Comparison of ENCODE assay signal across 14 mouse cellular contexts in genomic region chr9:79608062-79608531, GRCm38 (mm10).
DNase-seq lines count a peak whose midpoint lies in the region; ATAC-seq and TF ChIP-seq lines count a peak whose summit lies in the region.
"Had no signal": no experiment of that assay in that cellular context is flagged by ENCODE, and none has a peak within 500 bp of the region (broad histone marks: within the 10 kb centered on the region; RNA-seq: fewer than 3 reads in every experiment).

No protein-coding gene starts in this region.

- no peaks in the 10 kb centered on the region for H3K27me3 ChIP-seq in kidney, postnatal 0 days (ENCODE audit: insufficient read depth, low read length)

- H3K27ac ChIP-seq in kidney, postnatal 0 days, result no peak overlapping the region
- H3K27ac ChIP-seq in embryonic fibroblast, embryonic 13.5 days (ENCODE audit: insufficient read depth, low read length), result peak overlapping the region; percentile 93
- H3K27ac ChIP-seq: hindbrain, embryonic 10.5 days had no signal

- H3K9ac ChIP-seq in kidney, postnatal 0 days (ENCODE audit: low read depth, low read length), result no peak overlapping the region

- H3K4me3 ChIP-seq in kidney, postnatal 0 days (replicated peaks; ENCODE audit: low read depth, low read length), result no peak overlapping the region
- no peak overlapping the region for H3K4me3 ChIP-seq in embryonic fibroblast, embryonic 13.5 days (ENCODE audit: insufficient read depth, low read length)
- H3K4me3 ChIP-seq: hindbrain, embryonic 10.5 days had no signal

- 62% methylated on average over 4 of the region's 4 CpGs for WGBS in kidney, postnatal 0 days

- TF ChIP-seq CTCF in kidney, postnatal 0 days (IDR thresholded peaks at IDR 0.05; ENCODE audit: low read depth), result peak; percentile 35
- no peak for TF ChIP-seq CTCF in embryonic fibroblast, embryonic 13.5 days (IDR thresholded peaks at IDR 0.05; ENCODE audit: borderline replicate concordance, insufficient read depth, low read length)

- no peaks in the 10 kb centered on the region for H3K9me3 ChIP-seq in kidney, postnatal 0 days (replicated peaks; ENCODE audit: low read length)
- H3K9me3 ChIP-seq: hindbrain, embryonic 10.5 days had no signal

- H3K36me3 ChIP-seq in kidney, postnatal 0 days (ENCODE audit: insufficient read depth, low read length), result no peaks in the 10 kb centered on the region
- H3K36me3 ChIP-seq: hindbrain, embryonic 10.5 days had no signal

- no peak overlapping the region for H3K4me2 ChIP-seq in kidney, postnatal 0 days (ENCODE audit: low read length)

- ATAC-seq in kidney, postnatal 0 days (replicated peaks; ENCODE audit: low FRiP score, low read depth), result no peak
- ATAC-seq: activated CD4-positive, CD25-positive, alpha-beta regulatory T cell, adult 4 months; forebrain, embryonic 14.5 days had no signal

- no peaks in the 10 kb centered on the region; the same call in 1 of the 2 replicates for H3K4me1 ChIP-seq in kidney, postnatal 0 days (replicated peaks; ENCODE audit: insufficient read depth, low read length)
- peaks cover 15% of the 10 kb centered on the region for H3K4me1 ChIP-seq in embryonic fibroblast, embryonic 13.5 days (ENCODE audit: control insufficient read depth, insufficient read depth, low read length)
- H3K4me1 ChIP-seq: hindbrain, embryonic 10.5 days had no signal

- DNase-seq in kidney, postnatal 0 days (ENCODE audit: low spot score), result peak; percentile 87
- DNase-seq in kidney, adult 11 months, result no peak
- peak; percentile 33 for DNase-seq in adipocyte (ENCODE audit: low spot score)
- peak; percentile 17 to 34 for DNase-seq in lung, postnatal 4 days
- no peak for DNase-seq in embryo, embryonic 11 days
- DNase-seq in urinary bladder, postnatal 36 days (ENCODE audit: low spot score in 2 of 2), result no peak
- DNase-seq: heart, adult 11 months; left cerebral cortex, postnatal 4 days; retina, postnatal 1 day; thymus, postnatal 36 days had no signal

- TF ChIP-seq POLR2A in embryonic fibroblast, embryonic 13.5 days (IDR thresholded peaks at IDR 0.05; ENCODE audit: low read depth, low read length), result no peak; the same call in 1 of the 2 replicates

Comparison
In these comparisons a context has a peak if more than half of its experiments do, and no peak if none do; other contexts are left out.
1. DNase-seq: peak in kidney, postnatal 0 days (single experiment), adipocyte (single experiment) and lung, postnatal 4 days (2 of 2); none in kidney, adult 11 months (single experiment), embryo, embryonic 11 days (single experiment) and urinary bladder, postnatal 36 days (0 of 2).